Mouse (Mus musculus) cortical plate, adult 2 months (tissue): ENCODE measurements at regions not wholly inside any gene's neighbourhood (a gene's known extent, or its start where the extent isn't known, plus 50 kb on each side); places are given as distances from the start of the nearest gene placed in this dataset.

Experiments
- H3K27ac ChIP-seq: fragments of 200-500 bp; 2 replicates; pipeline ENCODE4 v1.5.1; 2012; ENCODE audit warnings: low read length, control low read depth, inconsistent platforms; ENCODE audit not compliant: insufficient read depth
- H3K4me1 ChIP-seq: fragments of 200-500 bp; 2 replicates; pipeline ENCODE4 v1.6.1; 2011; ENCODE audit warnings: low read length; ENCODE audit not compliant: control insufficient read depth, insufficient read depth
- H3K4me3 ChIP-seq: fragments of 200-500 bp; 2 replicates; pipeline ENCODE4 v1.5.1; 2011; ENCODE audit warnings: mild to moderate bottlenecking, low read length, control low read depth; ENCODE audit not compliant: insufficient read depth
- CTCF ChIP-seq: fragments of 200-500 bp; IDR thresholded peaks from 2 replicates; pipeline ENCODE4 v1.5.1; 2011; ENCODE audit warnings: mild to moderate bottlenecking, control low read depth, low read length; ENCODE audit not compliant: insufficient read depth; ENCODE audit errors: extremely low read depth
- POLR2A ChIP-seq: fragments of 200-500 bp; IDR thresholded peaks from 2 replicates; pipeline ENCODE4 v1.6.1; 2011; ENCODE audit warnings: mild to moderate bottlenecking, low read length, control low read depth; ENCODE audit not compliant: insufficient read depth; ENCODE audit errors: extremely low read depth

DNA sequence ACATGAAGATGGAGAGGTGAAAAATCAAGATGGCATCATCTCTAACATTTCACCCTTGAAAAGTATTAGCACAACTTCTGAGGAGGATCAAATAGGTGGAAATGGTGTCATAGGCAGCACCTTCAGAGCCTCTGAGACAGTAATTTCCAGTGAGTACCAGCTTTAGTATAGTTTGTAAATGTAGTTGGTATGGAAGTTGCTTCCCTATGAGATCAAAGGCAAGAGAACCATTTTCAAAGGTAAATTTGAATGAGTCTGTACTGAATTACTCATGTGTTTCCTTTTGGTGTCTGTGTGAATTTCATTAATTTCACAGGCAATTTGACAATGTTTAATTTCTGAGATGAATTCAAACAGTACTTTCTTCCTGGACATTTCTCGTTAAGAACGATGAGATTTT is 280.8 kb upstream of the Myo3a start:
- no peaks in the 10 kb centered on the region; the same call in 1 of the 2 replicates for H3K4me1 ChIP-seq
- H3K4me3 ChIP-seq: no peak overlapping the region
- TF ChIP-seq POLR2A (no peak), CTCF (no peak)
- no peak overlapping the region for H3K27ac ChIP-seq

DNA sequence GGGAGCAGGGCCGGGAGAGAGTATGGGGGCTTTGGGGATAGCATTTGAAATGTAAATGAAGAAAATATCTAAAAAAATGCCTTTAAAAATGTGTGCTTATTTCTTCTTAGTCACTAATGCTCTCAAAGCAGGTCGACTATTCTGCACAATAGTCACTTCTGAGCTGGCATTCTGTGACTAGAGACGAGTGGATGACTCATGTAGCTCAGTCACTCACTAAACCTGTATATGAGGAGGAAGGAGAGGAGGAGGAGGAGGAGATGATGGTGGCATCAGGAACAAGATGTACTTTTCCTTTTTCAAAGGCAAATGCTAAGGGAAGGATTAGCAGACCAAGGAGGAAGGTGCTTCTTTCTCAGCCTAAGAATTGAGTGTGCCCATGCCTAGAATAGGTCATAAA is 276.0 kb upstream of the Myo3a start:
- Histone ChIP-seq H3K27ac (peak overlapping the region; percentile 46; the same call in 1 of the 2 replicates), H3K4me1 (no peaks in the 10 kb centered on the region; the same call in 1 of the 2 replicates), H3K4me3 (no peak overlapping the region)
- TF ChIP-seq CTCF: no peak
- TF ChIP-seq POLR2A: no peak

DNA sequence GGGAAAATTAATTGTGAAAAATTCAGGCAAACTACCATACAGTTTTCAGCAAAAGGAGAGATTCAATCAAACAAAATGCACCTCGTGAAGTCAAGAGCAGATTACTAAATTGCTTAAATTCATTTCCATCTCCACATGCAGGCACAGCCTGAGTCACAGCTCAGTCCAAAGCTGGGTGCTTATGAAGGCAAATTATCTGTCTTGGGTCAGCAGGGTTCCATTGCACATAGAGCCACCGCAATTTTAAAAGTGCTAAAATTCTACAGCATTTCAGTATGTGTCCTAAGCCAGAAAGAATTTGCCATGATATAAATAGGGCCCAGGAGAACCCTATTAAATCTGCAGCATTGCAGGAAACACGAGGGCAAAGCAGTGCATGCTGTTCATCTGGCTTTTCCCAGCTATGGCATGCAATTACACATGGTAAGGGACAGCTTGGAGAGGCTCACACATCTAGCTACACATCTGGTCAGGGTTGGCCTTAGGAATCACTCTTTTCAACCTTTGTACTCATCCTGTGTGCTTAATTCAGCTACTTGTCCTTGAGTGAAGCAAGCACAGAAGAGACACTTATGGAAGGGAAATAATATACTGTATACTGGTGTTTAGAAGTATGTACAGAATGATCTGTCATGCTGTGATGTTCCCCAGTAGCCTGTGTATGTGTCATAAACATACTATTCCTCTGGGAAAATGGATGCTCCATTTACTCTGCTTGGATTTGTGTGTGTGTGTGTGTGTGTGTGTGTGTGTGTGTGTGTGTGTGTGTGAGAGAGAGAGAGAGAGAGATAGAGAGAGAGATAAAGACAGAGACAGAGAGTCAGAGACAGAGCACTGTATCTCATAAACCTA is 271.0 kb upstream of the Myo3a start:
- TF ChIP-seq CTCF: no peak
- TF ChIP-seq POLR2A: no peak
- Histone ChIP-seq H3K4me1 (no peaks in the 10 kb centered on the region; the same call in 1 of the 2 replicates), H3K27ac (no peak overlapping the region), H3K4me3 (no peak overlapping the region)

DNA sequence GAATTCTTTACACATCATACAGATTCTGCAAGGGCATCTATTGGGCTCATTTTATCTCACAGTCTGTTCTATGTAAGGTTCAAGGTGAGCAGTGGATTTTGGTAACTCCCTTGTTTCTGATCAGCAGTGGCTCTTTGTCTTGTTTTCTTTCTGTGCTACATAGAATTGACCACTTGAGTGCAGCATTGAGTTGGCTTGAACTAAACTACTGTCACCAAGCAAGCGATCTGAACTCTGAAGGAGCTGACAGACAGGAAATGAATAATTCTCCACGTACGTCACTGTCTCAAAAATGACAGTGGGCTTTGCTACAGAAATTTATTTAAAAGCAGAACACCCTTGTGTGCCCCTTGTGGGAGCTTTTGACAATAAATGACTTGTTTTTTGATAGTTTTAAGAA is 268.9 kb upstream of the Myo3a start:
- no peak overlapping the region for H3K27ac ChIP-seq
- H3K4me3 ChIP-seq: no peak overlapping the region
- H3K4me1 ChIP-seq: no peaks in the 10 kb centered on the region
- TF ChIP-seq CTCF: peak; percentile 69; the same call in 1 of the 2 replicates
- no peak for TF ChIP-seq POLR2A

DNA sequence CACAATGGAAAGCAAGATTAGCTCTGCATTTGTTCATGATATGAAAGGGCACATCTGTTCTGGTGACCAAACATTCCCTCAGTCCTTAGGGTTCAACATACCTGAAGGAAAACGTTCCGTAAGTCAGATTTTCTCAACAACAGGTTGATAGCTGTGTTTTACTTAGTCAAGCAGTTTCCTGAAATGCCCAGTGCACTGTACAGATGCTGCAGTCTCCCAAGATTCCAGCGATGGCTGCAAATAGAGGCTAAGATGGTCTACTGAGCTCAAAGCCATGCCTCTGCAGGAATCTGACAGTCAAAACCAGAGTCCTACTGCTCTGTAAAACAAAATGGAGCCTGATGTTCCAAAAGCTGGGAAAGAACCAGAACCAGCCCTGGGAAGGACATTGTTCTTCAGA is 268.5 kb upstream of the Myo3a start:
- H3K27ac ChIP-seq: no peak overlapping the region
- no peak overlapping the region for H3K4me3 ChIP-seq
- no peak for TF ChIP-seq CTCF
- H3K4me1 ChIP-seq: no peaks in the 10 kb centered on the region

DNA sequence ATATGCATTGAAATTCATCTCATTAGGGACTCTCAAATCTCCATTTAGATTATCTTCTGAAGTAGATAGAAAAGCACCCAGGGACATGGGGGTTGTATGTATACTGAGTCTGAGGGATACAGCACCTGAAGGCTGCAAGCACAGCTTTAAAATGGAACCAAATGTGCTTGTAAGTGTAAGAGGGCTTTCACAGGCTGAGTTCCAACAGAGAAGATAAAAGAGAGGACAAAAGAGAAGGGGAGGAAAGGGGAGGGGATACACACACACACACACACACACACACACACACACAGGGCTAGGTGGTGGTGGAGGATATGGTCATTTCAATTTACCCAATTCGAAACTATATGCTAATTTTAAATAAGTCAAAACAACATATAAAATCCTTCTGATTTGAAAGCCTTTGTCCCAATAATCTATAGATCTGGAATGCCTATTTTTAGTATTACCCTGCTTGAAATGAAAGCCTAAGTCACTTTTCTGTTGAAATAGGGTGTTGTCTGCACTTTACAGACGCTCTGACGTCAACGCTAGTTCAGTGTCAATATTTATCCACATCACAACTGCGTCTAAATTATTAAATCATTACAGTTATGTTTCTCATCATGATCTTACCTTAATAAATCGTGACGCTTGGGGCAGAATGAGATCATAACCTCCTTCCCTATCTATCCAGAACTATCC is 263.8 kb upstream of the Myo3a start:
- no peak for TF ChIP-seq POLR2A
- TF ChIP-seq CTCF: no peak
- Histone ChIP-seq H3K4me3 (no peak overlapping the region), H3K27ac (no peak overlapping the region), H3K4me1 (no peaks in the 10 kb centered on the region)

DNA sequence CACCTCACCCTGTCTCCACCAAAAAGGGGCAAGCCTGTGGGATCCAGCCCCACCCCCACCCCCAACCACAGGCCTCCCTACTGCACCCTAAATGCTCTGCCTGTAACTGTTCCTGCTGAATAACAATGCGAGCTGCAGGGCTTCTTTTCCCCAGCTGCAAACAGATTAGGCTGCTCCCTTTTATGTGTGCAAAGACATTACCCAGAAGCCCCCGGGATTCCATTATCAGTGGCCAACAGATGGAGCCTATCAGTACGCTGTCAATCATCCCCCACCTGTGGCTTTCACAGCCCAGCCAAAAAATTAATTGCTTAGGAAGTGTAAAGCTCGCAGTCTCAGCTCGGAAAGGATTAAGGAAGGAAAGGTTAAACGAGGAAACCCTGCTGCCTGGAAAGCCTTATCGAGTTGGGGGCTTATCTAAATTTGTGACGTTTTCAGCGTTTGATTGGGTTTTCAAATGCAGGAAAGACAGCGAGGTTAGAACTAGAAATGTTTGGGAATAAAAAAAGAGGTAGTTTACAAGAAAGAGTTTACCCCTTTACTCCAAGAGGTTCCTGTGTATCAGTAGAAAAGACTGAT is 263.2 kb upstream of the Myo3a start:
- TF ChIP-seq POLR2A: no peak
- no peak for TF ChIP-seq CTCF

DNA sequence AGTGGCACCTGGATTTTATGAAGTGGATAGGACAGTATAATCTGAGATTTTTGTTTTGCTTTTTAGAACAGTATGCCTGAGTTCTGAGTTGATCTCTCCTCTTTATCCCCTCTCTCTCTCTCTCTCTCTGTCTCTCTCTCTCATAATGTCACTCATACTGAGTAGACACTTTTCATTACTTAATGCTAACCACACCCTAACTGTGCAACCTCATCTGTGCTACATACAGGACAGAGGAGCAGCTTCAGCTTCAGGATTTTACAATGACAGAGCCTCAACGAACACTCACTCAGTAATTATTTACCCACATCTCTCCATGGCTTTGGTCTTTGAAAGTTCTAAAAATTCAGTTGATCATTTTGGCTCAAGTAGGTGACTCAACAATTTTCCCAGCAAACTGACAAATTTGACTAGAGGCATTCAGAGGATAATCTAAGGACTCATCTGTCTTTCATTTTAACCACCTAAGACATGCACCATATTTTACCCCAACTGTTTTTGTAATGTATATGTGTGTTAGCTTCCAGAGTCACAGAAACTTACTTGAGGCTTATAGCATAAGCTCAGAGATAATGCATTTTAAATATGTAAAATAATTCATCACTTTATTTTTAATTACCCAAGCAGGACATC is 256.4 kb upstream of the Myo3a start:
- H3K4me1 ChIP-seq: no peaks in the 10 kb centered on the region
- TF ChIP-seq POLR2A (no peak), CTCF (no peak)
- H3K4me3 ChIP-seq: no peak overlapping the region
- no peak overlapping the region for H3K27ac ChIP-seq

More for the DNA sequence above, 263.2 kb upstream of the Myo3a start:
- no peak overlapping the region for H3K4me3 ChIP-seq
- no peaks in the 10 kb centered on the region for H3K4me1 ChIP-seq
- H3K27ac ChIP-seq: no peak overlapping the region

DNA sequence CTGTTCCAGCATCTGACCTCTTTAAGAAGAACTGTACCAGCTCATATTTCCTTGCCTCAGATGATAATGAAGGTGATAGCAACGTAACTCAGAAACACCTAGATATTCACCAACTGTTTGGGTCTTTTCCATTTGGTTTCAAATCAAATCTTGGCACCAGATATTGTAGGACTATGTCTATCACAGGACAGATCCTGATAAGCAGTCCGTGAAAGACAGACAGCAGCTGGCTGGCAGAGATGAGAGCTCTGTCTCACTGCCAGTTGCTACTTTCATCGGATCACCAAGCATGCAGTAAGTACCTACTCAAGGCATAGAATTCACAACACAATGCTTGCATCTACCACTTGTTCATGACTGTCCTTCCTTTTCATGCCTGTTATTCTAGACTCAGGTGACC is 252.7 kb upstream of the Myo3a start:
- Histone ChIP-seq H3K4me3 (no peak overlapping the region), H3K4me1 (no peaks in the 10 kb centered on the region), H3K27ac (no peak overlapping the region)
- TF ChIP-seq CTCF (no peak), POLR2A (no peak)

DNA sequence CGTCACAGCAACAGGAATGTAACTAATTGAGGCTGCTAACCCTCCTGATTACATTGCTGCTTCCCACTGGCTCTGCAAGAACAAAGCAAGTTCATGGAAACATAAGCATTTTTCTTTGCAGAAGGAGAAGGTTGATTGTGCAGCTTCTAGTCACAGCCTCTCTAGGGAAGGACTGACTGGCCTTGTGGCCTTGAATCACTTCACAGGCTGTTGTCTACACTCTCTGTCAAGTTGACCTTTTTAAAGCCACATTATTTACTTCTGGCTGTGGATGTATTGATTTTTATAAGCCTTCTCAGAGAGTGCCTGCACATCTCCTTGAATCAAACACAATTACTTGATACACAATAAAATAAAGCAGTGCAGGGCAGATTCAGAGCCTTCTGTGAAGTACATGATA is 251.8 kb upstream of the Myo3a start:
- H3K4me3 ChIP-seq: no peak overlapping the region
- H3K27ac ChIP-seq: no peak overlapping the region
- no peak for TF ChIP-seq CTCF
- no peak for TF ChIP-seq POLR2A
- H3K4me1 ChIP-seq: no peaks in the 10 kb centered on the region
